Mouse (Mus musculus): Measurements from ENCODE around the gene Klf4. TPM values are rescaled to one million over a fixed set of nuclear protein-coding genes. Genes with fewer than 3 reads are reported as not detected.

Gene Klf4
- polyA plus RNA-seq, 1 experiment from 2014 or later = 3.8 TPM

DNA sequence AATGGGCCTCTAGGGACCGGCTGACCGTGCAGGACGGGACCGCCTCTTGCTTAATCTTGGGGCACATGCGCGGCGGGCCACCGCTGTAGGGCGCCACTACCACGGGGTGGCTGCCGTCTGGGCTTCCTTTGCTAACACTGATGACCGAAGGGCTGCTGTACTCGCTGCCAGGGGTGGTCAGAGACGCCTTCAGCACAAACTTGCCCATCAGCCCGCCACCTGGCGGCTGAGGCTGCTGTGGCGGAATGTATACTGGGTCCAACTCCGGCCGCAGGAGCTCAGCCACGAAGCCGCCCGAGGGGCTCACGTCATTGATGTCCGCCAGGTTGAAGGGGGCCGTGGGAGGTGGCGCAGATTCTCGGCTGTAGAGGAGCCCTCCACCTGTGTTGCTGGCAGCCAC lies 2.0 kb downstream of the Klf4 start:
- Histone ChIP-seq H3K4me2 (replicated peaks; ENCODE audit: low read depth, low read length) (peak overlapping the region; percentile 91), H3K4me3 (ENCODE audit: low read length) (peak overlapping the region; percentile 67), H3K27ac (ENCODE audit: low read depth, low read length) (no peak overlapping the region), H3K27me3 (ENCODE audit: control insufficient read depth, insufficient read depth, low read length) (peaks cover 9% of the 10 kb centered on the region; the same call in 1 of the 2 replicates), H3K36me3 (ENCODE audit: control insufficient read depth, insufficient read depth, low read length) (no peaks in the 10 kb centered on the region), H3K9ac (ENCODE audit: low read depth, low read length) (peak overlapping the region; percentile 67; the same call in 1 of the 2 replicates), H3K4me1 (ENCODE audit: control insufficient read depth, insufficient read depth, low read length) (peaks cover 8% of the 10 kb centered on the region; the same call in 1 of the 2 replicates), H3K9me3 (ENCODE audit: control insufficient read depth, low read length) (no peaks in the 10 kb centered on the region)
- ATAC-seq (ENCODE audit: low FRiP score, low TSS enrichment) = peak; percentile 54
- WGBS = 0% methylated on average over 26 of the region's 27 CpGs

DNA sequence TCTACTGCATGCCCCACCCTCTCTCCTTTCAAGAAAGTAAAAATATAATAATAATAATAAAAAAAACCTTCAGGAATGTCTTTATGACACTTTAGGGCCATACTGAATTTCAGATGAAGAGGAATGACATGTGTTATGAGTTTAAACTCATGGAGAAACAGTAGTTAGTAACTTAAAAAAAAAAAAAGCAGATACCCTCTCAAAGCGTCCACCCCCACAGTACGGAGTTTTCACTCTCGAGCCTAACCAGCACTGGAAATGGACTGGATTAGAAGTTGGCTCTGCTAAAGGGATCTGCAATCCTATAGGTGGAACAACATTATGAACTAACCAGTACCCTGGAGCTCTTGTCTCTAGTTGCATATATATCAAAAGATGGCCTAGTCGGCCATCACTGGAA lies 3.9 kb downstream of the Klf4 start:
- Histone ChIP-seq H3K4me2 (replicated peaks; ENCODE audit: low read depth, low read length) (no peak overlapping the region), H3K36me3 (ENCODE audit: control insufficient read depth, insufficient read depth, low read length) (no peaks in the 10 kb centered on the region), H3K27ac (ENCODE audit: low read depth, low read length) (no peak overlapping the region), H3K9me3 (ENCODE audit: control insufficient read depth, low read length) (no peaks in the 10 kb centered on the region), H3K27me3 (ENCODE audit: control insufficient read depth, insufficient read depth, low read length) (peaks cover 9% of the 10 kb centered on the region; the same call in 1 of the 2 replicates), H3K9ac (ENCODE audit: low read depth, low read length) (no peak overlapping the region), H3K4me1 (ENCODE audit: control insufficient read depth, insufficient read depth, low read length) (peaks cover 8% of the 10 kb centered on the region; the same call in 1 of the 2 replicates), H3K4me3 (ENCODE audit: low read length) (no peak overlapping the region)
- no peak for ATAC-seq (ENCODE audit: low FRiP score, low TSS enrichment)
- WGBS = 87% methylated on average over 3 of the region's 4 CpGs

DNA sequence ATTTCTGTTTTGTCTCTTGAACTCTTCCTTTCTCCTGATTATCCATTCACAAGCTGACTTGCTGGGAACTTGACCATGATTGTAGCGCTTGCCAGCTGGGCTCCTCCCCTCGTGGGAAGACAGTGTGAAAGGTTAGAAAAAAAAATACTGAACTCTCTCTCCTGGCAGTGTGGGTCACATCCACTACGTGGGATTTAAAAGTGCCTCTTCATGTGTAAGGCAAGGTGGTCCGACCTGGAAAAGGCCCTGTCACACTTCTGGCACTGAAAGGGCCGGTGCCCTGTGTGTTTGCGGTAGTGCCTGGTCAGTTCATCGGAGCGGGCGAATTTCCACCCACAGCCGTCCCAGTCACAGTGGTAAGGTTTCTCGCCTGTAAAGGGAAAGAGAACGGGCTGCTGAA lies 4.3 kb downstream of the Klf4 start:
- WGBS = 80% methylated on average over 12 of the region's 12 CpGs

DNA sequence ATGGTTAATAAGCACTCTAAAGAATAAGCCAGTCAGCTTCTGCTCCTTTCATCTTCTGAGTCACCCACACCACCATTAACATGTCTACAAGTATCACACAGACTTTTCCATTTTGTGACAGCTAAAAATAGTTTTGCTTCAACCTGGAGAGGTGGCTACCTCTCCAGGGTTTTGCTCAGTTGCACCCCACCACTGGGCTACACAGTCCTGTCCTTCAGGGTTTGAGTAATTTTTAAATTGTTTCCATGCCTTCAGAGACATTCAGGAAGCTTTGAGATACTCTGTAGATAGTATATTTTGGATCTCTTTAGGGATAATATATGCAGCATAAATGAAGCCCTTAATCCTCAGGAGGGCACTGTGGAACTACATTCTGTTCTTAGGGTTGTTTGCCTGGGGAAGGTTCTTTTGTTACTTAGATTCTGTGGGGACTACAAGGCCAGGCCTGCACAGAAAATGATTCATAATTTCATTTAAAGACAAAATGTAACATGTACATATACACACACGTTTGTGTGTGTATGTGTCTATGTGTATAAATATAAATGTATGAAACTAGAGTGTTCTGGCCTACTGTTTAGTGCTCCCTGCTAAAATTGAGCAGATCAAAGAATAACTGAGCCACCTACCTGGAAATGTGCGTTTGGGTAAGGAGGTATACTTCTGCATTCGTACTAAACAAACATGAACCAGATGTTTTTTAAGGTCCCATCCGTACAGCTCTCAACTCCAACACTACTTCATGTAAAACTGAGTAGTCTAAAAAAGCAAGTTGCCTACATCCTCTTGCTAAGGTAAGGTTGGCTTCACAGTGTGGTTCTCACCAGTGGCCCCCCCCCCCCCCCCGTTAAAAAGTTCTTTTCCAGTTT lies 5.8 kb downstream of the Klf4 start:
- Histone ChIP-seq H3K9me3 (ENCODE audit: control insufficient read depth, low read length) (no peaks in the 10 kb centered on the region), H3K27me3 (ENCODE audit: control insufficient read depth, insufficient read depth, low read length) (peaks cover 7% of the 10 kb centered on the region; the same call in 1 of the 2 replicates), H3K4me1 (ENCODE audit: control insufficient read depth, insufficient read depth, low read length) (peaks cover 8% of the 10 kb centered on the region; the same call in 1 of the 2 replicates), H3K4me2 (replicated peaks; ENCODE audit: low read depth, low read length) (no peak overlapping the region), H3K9ac (ENCODE audit: low read depth, low read length) (no peak overlapping the region), H3K4me3 (ENCODE audit: low read length) (no peak overlapping the region), H3K36me3 (ENCODE audit: control insufficient read depth, insufficient read depth, low read length) (no peaks in the 10 kb centered on the region), H3K27ac (ENCODE audit: low read depth, low read length) (no peak overlapping the region)
- no peak for ATAC-seq (ENCODE audit: low FRiP score, low TSS enrichment)
- WGBS = 79% methylated on average over 5 of the region's 5 CpGs

More for the DNA sequence above, 4.3 kb downstream of the Klf4 start:
- no peaks in the 10 kb centered on the region for H3K9me3 ChIP-seq (ENCODE audit: control insufficient read depth, low read length)
- no peak overlapping the region for H3K9ac ChIP-seq (ENCODE audit: low read depth, low read length)
- no peak overlapping the region for H3K27ac ChIP-seq (ENCODE audit: low read depth, low read length)
- no peak for ATAC-seq (ENCODE audit: low FRiP score, low TSS enrichment)
- H3K36me3 ChIP-seq (ENCODE audit: control insufficient read depth, insufficient read depth, low read length) = no peaks in the 10 kb centered on the region
- H3K4me1 ChIP-seq (ENCODE audit: control insufficient read depth, insufficient read depth, low read length) = peaks cover 8% of the 10 kb centered on the region; the same call in 1 of the 2 replicates
- peaks cover 9% of the 10 kb centered on the region; the same call in 1 of the 2 replicates for H3K27me3 ChIP-seq (ENCODE audit: control insufficient read depth, insufficient read depth, low read length)
- H3K4me2 ChIP-seq (replicated peaks; ENCODE audit: low read depth, low read length) = no peak overlapping the region; the same call in 1 of the 2 replicates
- no peak overlapping the region for H3K4me3 ChIP-seq (ENCODE audit: low read length)

DNA sequence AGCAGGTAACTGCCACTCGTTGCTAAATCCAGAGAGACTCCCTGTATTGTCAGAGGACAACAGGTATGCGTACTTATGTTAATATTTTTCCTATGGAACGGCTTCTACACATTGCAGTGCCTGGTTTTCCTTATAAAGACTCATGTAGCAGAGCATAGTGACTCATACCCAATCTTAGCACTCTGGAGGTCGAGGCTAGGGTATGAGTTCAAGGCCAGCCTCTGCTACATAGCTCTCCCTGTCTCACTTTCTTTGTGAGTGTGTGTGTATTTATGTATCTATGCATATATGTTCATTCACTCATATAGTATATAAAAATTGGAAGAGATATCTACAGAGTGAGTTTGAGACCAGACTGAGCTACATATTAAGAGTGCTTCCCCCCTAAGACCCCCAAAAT lies 8.3 kb downstream of the Klf4 start:
- Histone ChIP-seq H3K4me1 (ENCODE audit: control insufficient read depth, insufficient read depth, low read length) (no peaks in the 10 kb centered on the region), H3K4me3 (ENCODE audit: low read length) (no peak overlapping the region), H3K9ac (ENCODE audit: low read depth, low read length) (no peak overlapping the region), H3K9me3 (ENCODE audit: control insufficient read depth, low read length) (no peaks in the 10 kb centered on the region), H3K36me3 (ENCODE audit: control insufficient read depth, insufficient read depth, low read length) (no peaks in the 10 kb centered on the region), H3K4me2 (replicated peaks; ENCODE audit: low read depth, low read length) (no peak overlapping the region), H3K27me3 (ENCODE audit: control insufficient read depth, insufficient read depth, low read length) (no peaks in the 10 kb centered on the region), H3K27ac (ENCODE audit: low read depth, low read length) (no peak overlapping the region)
- no peak for ATAC-seq (ENCODE audit: low FRiP score, low TSS enrichment)
- 81% methylated on average over 4 of the region's 4 CpGs for WGBS

DNA sequence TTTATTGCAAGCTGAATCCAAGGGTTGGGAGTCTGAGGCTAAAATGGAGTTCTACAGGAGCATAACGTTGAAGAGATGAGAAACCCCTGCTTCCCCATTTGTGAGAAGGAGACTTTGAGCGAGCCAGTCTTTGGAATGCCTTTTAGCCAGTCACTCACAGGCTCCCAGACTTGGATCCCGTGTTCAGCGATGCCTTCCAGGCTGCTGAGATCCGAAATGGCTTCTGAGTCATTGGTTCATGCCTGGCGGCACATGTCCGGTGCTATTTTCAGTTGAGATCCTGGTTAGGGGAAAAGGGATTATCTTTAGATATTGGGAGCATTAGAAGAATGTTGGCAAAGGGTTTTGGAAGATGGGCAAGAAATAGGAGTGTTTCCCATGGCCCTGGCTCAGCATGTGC lies 14.8 kb downstream of the Klf4 start:
- WGBS = 88% methylated on average over 7 of the region's 7 CpGs
- H3K9ac ChIP-seq (ENCODE audit: low read depth, low read length) = no peak overlapping the region
- H3K4me2 ChIP-seq (replicated peaks; ENCODE audit: low read depth, low read length) = no peak overlapping the region
- H3K9me3 ChIP-seq (ENCODE audit: control insufficient read depth, low read length) = no peaks in the 10 kb centered on the region
- H3K27ac ChIP-seq (ENCODE audit: low read depth, low read length) = no peak overlapping the region
- no peaks in the 10 kb centered on the region for H3K36me3 ChIP-seq (ENCODE audit: control insufficient read depth, insufficient read depth, low read length)
- no peak overlapping the region for H3K4me3 ChIP-seq (ENCODE audit: low read length)
- H3K27me3 ChIP-seq (ENCODE audit: control insufficient read depth, insufficient read depth, low read length) = no peaks in the 10 kb centered on the region
- no peaks in the 10 kb centered on the region for H3K4me1 ChIP-seq (ENCODE audit: control insufficient read depth, insufficient read depth, low read length)
- no peak for ATAC-seq (ENCODE audit: low FRiP score, low TSS enrichment)

DNA sequence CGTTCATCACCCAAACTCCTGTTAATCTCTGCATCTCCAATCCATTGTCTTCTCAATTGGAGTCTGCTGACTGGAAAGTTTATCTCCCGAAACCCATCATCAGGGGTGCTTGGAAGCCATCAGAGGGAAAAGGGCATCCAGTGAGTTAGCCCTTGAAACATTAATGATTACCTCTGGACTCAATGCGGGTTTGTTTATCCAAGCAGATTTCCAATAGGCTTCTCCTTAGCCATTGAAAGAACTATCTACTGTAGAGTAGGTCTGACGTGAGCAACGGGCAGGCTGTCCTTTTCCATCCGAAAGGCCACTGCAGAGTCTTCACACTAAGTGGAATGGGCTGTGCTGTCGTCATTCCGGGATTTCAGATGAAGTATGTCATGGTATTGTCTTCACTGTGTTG lies 16.2 kb downstream of the Klf4 start:
- Histone ChIP-seq H3K27ac (ENCODE audit: low read depth, low read length) (no peak overlapping the region), H3K9ac (ENCODE audit: low read depth, low read length) (no peak overlapping the region), H3K4me1 (ENCODE audit: control insufficient read depth, insufficient read depth, low read length) (no peaks in the 10 kb centered on the region), H3K4me3 (ENCODE audit: low read length) (no peak overlapping the region), H3K9me3 (ENCODE audit: control insufficient read depth, low read length) (no peaks in the 10 kb centered on the region), H3K27me3 (ENCODE audit: control insufficient read depth, insufficient read depth, low read length) (no peaks in the 10 kb centered on the region), H3K4me2 (replicated peaks; ENCODE audit: low read depth, low read length) (no peak overlapping the region), H3K36me3 (ENCODE audit: control insufficient read depth, insufficient read depth, low read length) (no peaks in the 10 kb centered on the region)
- 86% methylated on average over 8 of the region's 8 CpGs for WGBS
- no peak for ATAC-seq (ENCODE audit: low FRiP score, low TSS enrichment)

DNA sequence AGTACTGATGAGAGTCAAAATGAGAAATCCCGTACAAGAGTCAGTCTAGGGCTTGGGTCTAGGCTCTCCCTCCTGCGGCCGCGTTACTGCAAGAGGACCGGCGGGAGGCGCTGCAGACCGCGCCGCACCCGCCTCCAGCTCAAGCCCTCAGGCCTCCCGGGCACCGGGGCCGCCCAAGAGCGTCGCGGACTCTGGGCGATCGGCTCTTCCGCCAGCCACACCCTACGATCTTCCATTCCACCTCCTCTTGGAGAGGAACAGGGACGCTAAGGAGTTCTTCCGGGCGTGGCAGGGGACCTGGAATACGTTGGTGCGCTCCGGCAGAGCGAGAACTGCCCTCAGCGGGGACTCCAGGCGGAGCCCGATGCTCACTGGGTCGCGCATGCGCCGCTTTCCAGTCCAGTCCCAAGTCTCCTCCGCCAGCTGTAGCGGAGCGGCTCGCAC lies 17.5 kb downstream of the Klf4 start:
- Histone ChIP-seq H3K27ac (ENCODE audit: low read depth, low read length) (no peak overlapping the region), H3K4me3 (ENCODE audit: low read length) (peak overlapping the region; percentile 59), H3K27me3 (ENCODE audit: control insufficient read depth, insufficient read depth, low read length) (no peaks in the 10 kb centered on the region), H3K36me3 (ENCODE audit: control insufficient read depth, insufficient read depth, low read length) (no peaks in the 10 kb centered on the region), H3K4me1 (ENCODE audit: control insufficient read depth, insufficient read depth, low read length) (no peaks in the 10 kb centered on the region), H3K4me2 (replicated peaks; ENCODE audit: low read depth, low read length) (peak overlapping the region; percentile 45), H3K9ac (ENCODE audit: low read depth, low read length) (peak overlapping the region; percentile 74), H3K9me3 (ENCODE audit: control insufficient read depth, low read length) (no peaks in the 10 kb centered on the region)
- peak; percentile 97 for ATAC-seq (ENCODE audit: low FRiP score, low TSS enrichment)
- under 1% methylated on average over 38 of the region's 39 CpGs for WGBS

DNA sequence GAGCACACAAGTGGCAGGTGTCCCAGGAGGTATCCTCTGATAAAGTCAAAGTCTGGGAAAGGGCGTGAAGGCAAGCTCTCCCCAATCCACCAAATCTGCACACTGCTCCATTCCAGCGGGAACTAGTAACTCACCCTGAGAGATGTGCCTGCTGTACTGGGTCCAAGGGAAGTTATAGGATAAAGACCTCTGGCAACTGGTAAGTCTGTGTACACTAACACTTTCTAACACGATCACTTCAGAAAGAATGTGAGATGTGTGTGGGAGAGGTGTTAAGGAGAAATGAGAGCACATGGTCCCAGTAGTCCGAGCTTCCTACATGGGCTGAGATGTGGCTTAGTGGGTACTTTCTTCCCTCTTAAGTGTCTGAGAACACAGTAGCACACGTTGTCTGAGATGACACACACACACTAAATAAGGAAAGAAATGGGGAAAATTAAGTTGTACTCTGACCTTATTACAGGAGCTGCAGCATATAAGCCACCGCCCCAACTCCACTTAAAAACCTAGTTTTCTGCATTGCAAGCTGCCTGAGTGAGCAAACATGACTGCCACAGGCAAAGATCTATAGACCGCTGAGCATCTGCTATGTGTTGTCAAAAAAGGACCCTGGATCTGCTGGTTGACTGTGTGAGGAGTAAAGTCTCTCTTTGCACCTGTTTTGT lies 18.5 kb downstream of the Klf4 start:
- Histone ChIP-seq H3K36me3 (ENCODE audit: control insufficient read depth, insufficient read depth, low read length) (no peaks in the 10 kb centered on the region), H3K27ac (ENCODE audit: low read depth, low read length) (no peak overlapping the region), H3K4me1 (ENCODE audit: control insufficient read depth, insufficient read depth, low read length) (no peaks in the 10 kb centered on the region), H3K9me3 (ENCODE audit: control insufficient read depth, low read length) (no peaks in the 10 kb centered on the region), H3K4me2 (replicated peaks; ENCODE audit: low read depth, low read length) (no peak overlapping the region), H3K27me3 (ENCODE audit: control insufficient read depth, insufficient read depth, low read length) (no peaks in the 10 kb centered on the region), H3K9ac (ENCODE audit: low read depth, low read length) (no peak overlapping the region), H3K4me3 (ENCODE audit: low read length) (no peak overlapping the region)
- 80% methylated on average over 7 of the region's 7 CpGs for WGBS
- no peak for ATAC-seq (ENCODE audit: low FRiP score, low TSS enrichment)

Measured in kidney, embryonic 14.5 days (tissue).